Mouse (Mus musculus) CH12.LX (cell line): ENCODE measurements around the gene Gm30302. TPM values are rescaled to one million over a fixed set of nuclear protein-coding genes. Genes with fewer than 3 reads are reported as not detected.

Experiments
- DNase-seq: peaks from one replicate; pipeline ENCODE4 v3.0.0-alpha.2; 2013; ENCODE audit errors: extremely low read depth
- H3K27ac ChIP-seq: 2 replicates; pipeline ENCODE4 v1.5.1; 2012; ENCODE audit warnings: low read depth, mild to moderate bottlenecking, control low read depth, moderate library complexity; ENCODE audit not compliant: insufficient read depth
- H3K27me3 ChIP-seq: replicated peaks from 2 replicates; pipeline ENCODE3; 2012; ENCODE audit warnings: inconsistent platforms
- H3K36me3 ChIP-seq, 2 experiments: replicated peaks in 1 of 2; 2 replicates each; pipeline versions ENCODE3 to v1.6.1; 2012; ENCODE audit warnings: inconsistent platforms in 1 of 2, low read length in 1 of 2, mild to moderate bottlenecking in 1 of 2, mixed read lengths in 1 of 2, moderate library complexity in 1 of 2; ENCODE audit not compliant: control insufficient read depth in 1 of 2, insufficient read depth in 1 of 2
- H3K4me1 ChIP-seq, 2 experiments: 2 replicates each; pipeline ENCODE4 v1.6.1; 2012; ENCODE audit warnings: inconsistent platforms in 1 of 2, moderate library complexity in 1 of 2; ENCODE audit not compliant: insufficient read depth in 2 of 2, control insufficient read depth in 1 of 2
- H3K4me2 ChIP-seq: 2 replicates; pipeline ENCODE4 v1.6.1; 2012; ENCODE audit warnings: low read depth, mild to moderate bottlenecking, control low read depth; ENCODE audit not compliant: poor library complexity, insufficient read depth, severe bottlenecking
- H3K4me3 ChIP-seq, 3 experiments: fragments of 150-350 bp in 1 of 3; sonication (generic) in 1 of 3; replicated peaks in 1 of 3; 2 replicates each; pipeline versions ENCODE3 to v1.5.1; 2011 to 2012; ENCODE audit warnings: low read depth in 2 of 3, low read length in 2 of 3, mild to moderate bottlenecking in 2 of 3, moderate library complexity in 2 of 3, control low read depth in 1 of 3, improper control_type of control experiment in 1 of 3, inconsistent platforms in 1 of 3, mixed read lengths in 1 of 3; ENCODE audit not compliant: poor library complexity in 1 of 3
- H3K79me2 ChIP-seq: replicated peaks from 2 replicates; pipeline ENCODE4 v1.6.1; 2012; ENCODE audit warnings: mild to moderate bottlenecking, moderate library complexity; ENCODE audit not compliant: control insufficient read depth, poor library complexity, insufficient read depth, severe bottlenecking; ENCODE audit errors: extremely low read depth
- H3K9ac ChIP-seq: 2 replicates; pipeline ENCODE4 v1.6.1; 2012; ENCODE audit warnings: low read depth, mild to moderate bottlenecking, control low read depth, moderate library complexity; ENCODE audit not compliant: insufficient read depth
- H3K9me3 ChIP-seq: replicated peaks from 2 replicates; pipeline ENCODE3; 2012; ENCODE audit warnings: low read length, inconsistent platforms, mixed read lengths
- CTCF ChIP-seq, 2 experiments: IDR thresholded peaks in 1 of 2; conservative IDR thresholded peaks in 1 of 2; 2 replicates each; pipeline ENCODE4 v1.5.1; 2011 to 2012; ENCODE audit warnings: low read depth in 2 of 2, low read length in 2 of 2, improper control_type of control experiment in 1 of 2, inconsistent platforms in 1 of 2, mild to moderate bottlenecking in 1 of 2, moderate library complexity in 1 of 2
- EP300 ChIP-seq: IDR thresholded peaks from 2 replicates; pipeline ENCODE4 v1.6.1; 2011; ENCODE audit warnings: low read length, improper control_type of control experiment
- GABPA ChIP-seq: IDR thresholded peaks from 2 replicates; pipeline ENCODE4 v1.6.1; 2012; ENCODE audit warnings: low read depth, low read length, improper control_type of control experiment, inconsistent platforms; ENCODE audit not compliant: insufficient replicate concordance
- HCFC1 ChIP-seq: IDR thresholded peaks from 2 replicates; pipeline ENCODE4 v1.6.1; 2012; ENCODE audit warnings: low read depth, mild to moderate bottlenecking, inconsistent platforms, low read length, improper control_type of control experiment
- IRF4 ChIP-seq: IDR thresholded peaks from 2 replicates; pipeline ENCODE4 v1.6.1; 2014; ENCODE audit warnings: low read depth, mild to moderate bottlenecking, inconsistent platforms, low read length, improper control_type of control experiment
- JUND ChIP-seq: conservative IDR thresholded peaks from 2 replicates; pipeline ENCODE4 v1.6.1; 2011; ENCODE audit warnings: low read depth, low read length, improper control_type of control experiment
- KAT2A ChIP-seq: IDR thresholded peaks from 2 replicates; pipeline ENCODE4 v1.6.1; 2012; ENCODE audit warnings: low read length, improper control_type of control experiment, inconsistent platforms; ENCODE audit not compliant: insufficient replicate concordance
- MAFK ChIP-seq: IDR thresholded peaks from 2 replicates; pipeline ENCODE4 v1.6.1; 2011; ENCODE audit warnings: low read length, improper control_type of control experiment; ENCODE audit not compliant: insufficient replicate concordance
- MAZ ChIP-seq: IDR thresholded peaks from 2 replicates; pipeline ENCODE4 v1.6.1; 2012; ENCODE audit warnings: low read depth, mild to moderate bottlenecking, inconsistent platforms, low read length, improper control_type of control experiment, moderate library complexity
- MEF2A ChIP-seq: IDR thresholded peaks from 2 replicates; pipeline ENCODE4 v1.6.1; 2014; ENCODE audit warnings: low read depth, mild to moderate bottlenecking, inconsistent platforms, low read length, improper control_type of control experiment, borderline replicate concordance
- MXI1 ChIP-seq: IDR thresholded peaks from 2 replicates; pipeline ENCODE4 v1.6.1; 2011; ENCODE audit warnings: mild to moderate bottlenecking, low read depth, low read length, improper control_type of control experiment
- MYC ChIP-seq: IDR thresholded peaks from 2 replicates; pipeline ENCODE4 v1.6.1; 2011; ENCODE audit warnings: low read depth, mild to moderate bottlenecking, improper control_type of control experiment, low read length
- NELFE ChIP-seq: IDR thresholded peaks from 2 replicates; pipeline ENCODE4 v1.6.1; 2011; ENCODE audit warnings: low read depth, low read length, improper control_type of control experiment
- POLR2A ChIP-seq: IDR thresholded peaks from 2 replicates; pipeline ENCODE4 v1.6.1; 2011; ENCODE audit warnings: low read depth, mild to moderate bottlenecking, improper control_type of control experiment, low read length
- POLR2AphosphoS2 ChIP-seq: IDR thresholded peaks from 2 replicates; pipeline ENCODE4 v1.6.1; 2011; ENCODE audit warnings: low read depth, low read length, improper control_type of control experiment
- RAD21 ChIP-seq: IDR thresholded peaks from 2 replicates; pipeline ENCODE4 v1.6.1; 2011; ENCODE audit warnings: low read depth, mild to moderate bottlenecking, low read length, improper control_type of control experiment, moderate library complexity
- SIN3A ChIP-seq: IDR thresholded peaks from 2 replicates; pipeline ENCODE4 v1.6.1; 2012; ENCODE audit warnings: low read length, improper control_type of control experiment, inconsistent platforms
- SMC3 ChIP-seq: IDR thresholded peaks from 2 replicates; pipeline ENCODE4 v1.6.1; 2011; ENCODE audit warnings: low read depth, low read length, improper control_type of control experiment
- TBP ChIP-seq: conservative IDR thresholded peaks from 2 replicates; pipeline ENCODE4 v1.6.1; 2011; ENCODE audit warnings: low read depth, low read length, improper control_type of control experiment
- USF2 ChIP-seq: conservative IDR thresholded peaks from 2 replicates; pipeline ENCODE4 v1.6.1; 2011; ENCODE audit warnings: low read depth, low read length, improper control_type of control experiment
- ZC3H11A ChIP-seq: IDR thresholded peaks from 2 replicates; pipeline ENCODE4 v1.6.1; 2012; ENCODE audit warnings: low read depth, mild to moderate bottlenecking, inconsistent platforms, low read length, improper control_type of control experiment
- ZMIZ1 ChIP-seq: IDR thresholded peaks from 2 replicates; pipeline ENCODE4 v1.6.1; 2012; ENCODE audit warnings: low read depth, mild to moderate bottlenecking, inconsistent platforms, low read length, improper control_type of control experiment
- ZNF384 ChIP-seq: IDR thresholded peaks from 2 replicates; pipeline ENCODE4 v1.6.1; 2012; ENCODE audit warnings: low read depth, low read length, improper control_type of control experiment, inconsistent platforms
- dilution Hi-C: fragments of 300-500 bp; cut with MboI; formaldehyde crosslinking; loops from 2 replicates; pipeline ENCODE4 v1.14.3; 2020; ENCODE audit warnings: low sequenced_read_pairs; ENCODE audit not compliant: extremely low pct_unique_long_range_greater_than_20kb, extremely low pct_ligation_motif_present
- in situ Hi-C: fragments of 300-500 bp; cut with MboI; formaldehyde crosslinking; loops from 3 replicates; pipeline ENCODE4 v1.14.3; 2019; ENCODE audit warnings: low sequenced_read_pairs, low pct_ligation_motif_present, low pct_unique_long_range_greater_than_20kb, mixed read lengths
- polyA plus RNA-seq: library from polyadenylated mRNA; unstranded; fragments of >175 nt; gene quantifications from 2 replicates; pipeline ENCODE4 v1.2.1, GENCODE M21; 2012; ENCODE audit warnings: low read depth; ENCODE audit not compliant: insufficient read length
- total RNA-seq, 2 experiments: library from RNA; depleted of rRNA; stranded (reverse); fragments of 300-350 nt in 1 of 2; fragments of >200 nt in 1 of 2; gene quantifications; 2 replicates each; pipeline ENCODE4 v1.2.3; 2012 to 2014

The Gm30302 gene
- total and polyA plus RNA-seq, 3 experiments: not detected

DNA sequence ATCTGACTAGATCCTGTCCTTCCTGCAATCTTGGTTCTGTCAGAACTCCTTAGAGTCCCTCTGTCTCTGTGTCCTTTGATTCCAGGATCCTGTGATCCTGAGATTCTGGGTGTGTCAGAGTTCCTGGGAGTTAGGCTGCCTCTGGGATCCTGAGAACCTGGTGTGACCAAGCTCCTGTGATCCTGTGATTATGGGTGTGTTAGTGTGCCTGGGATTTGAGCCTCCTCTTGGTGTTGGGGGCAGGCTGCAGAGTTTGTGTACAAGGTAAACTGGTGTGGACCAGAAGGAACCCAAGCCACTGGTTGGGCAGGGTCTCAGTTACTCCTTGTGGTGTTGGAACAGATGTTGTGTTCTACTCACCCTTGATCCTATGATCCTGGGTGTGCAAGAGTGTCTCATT lies 42.4 kb upstream of the Gm30302 start:
- H3K79me2 ChIP-seq: no peaks in the 10 kb centered on the region
- H3K9me3 ChIP-seq: no peaks in the 10 kb centered on the region
- H3K27ac ChIP-seq: no peak overlapping the region
- H3K4me3 ChIP-seq: no peak overlapping the region
- no peak overlapping the region for H3K4me2 ChIP-seq
- in situ Hi-C loops (no loop called here), dilution Hi-C loops (no loop called here)
- H3K9ac ChIP-seq: no peak overlapping the region
- no peak for DNase-seq
- H3K4me1 ChIP-seq: no peaks in the 10 kb centered on the region
- no peak for TF ChIP-seq SMC3
- TF ChIP-seq HCFC1: no peak
- no peak for TF ChIP-seq ZC3H11A
- TF ChIP-seq JUND: no peak
- no peak for TF ChIP-seq USF2
- TF ChIP-seq EP300: no peak
- TF ChIP-seq CTCF (conservative IDR thresholded peaks at IDR 0.05 in 1 of 2, IDR thresholded peaks at IDR 0.05 in 1 of 2; ENCODE audit: low read depth in 2 of 2, low read length in 2 of 2): no peak
- TF ChIP-seq IRF4: no peak
- TF ChIP-seq NELFE: no peak
- no peak for TF ChIP-seq SIN3A
- TF ChIP-seq MEF2A: no peak
- no peak for TF ChIP-seq MAZ
- no peak for TF ChIP-seq RAD21
- peaks cover 45% of the 10 kb centered on the region for H3K27me3 ChIP-seq
- H3K36me3 ChIP-seq: no peaks in the 10 kb centered on the region

DNA sequence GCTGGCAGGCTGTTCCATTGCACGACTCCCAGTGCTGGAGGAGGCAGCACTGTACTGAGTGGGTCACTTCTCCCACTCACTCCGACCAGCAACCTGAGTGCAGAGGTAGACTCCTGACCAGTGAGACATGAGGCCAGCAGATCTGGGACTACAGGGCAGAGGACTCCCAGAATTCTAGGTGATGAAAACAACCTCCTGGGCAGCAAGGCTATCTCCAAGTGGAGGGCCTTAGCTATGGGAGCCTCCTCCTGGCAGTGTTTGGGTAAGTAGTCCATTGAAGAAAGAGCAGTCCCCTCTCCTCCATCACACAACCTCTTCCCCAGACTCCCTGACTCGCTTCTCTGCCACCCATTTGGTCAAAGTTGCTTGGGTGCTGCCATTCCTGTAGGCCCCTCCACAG lies 31.6 kb upstream of the Gm30302 start:
- TF ChIP-seq ZNF384 (no peak), KAT2A (no peak), RAD21 (no peak), MAFK (no peak)
- in situ Hi-C loops: no loop called here
- H3K9me3 ChIP-seq: no peaks in the 10 kb centered on the region
- H3K79me2 ChIP-seq: no peaks in the 10 kb centered on the region
- H3K27me3 ChIP-seq: peaks cover 76% of the 10 kb centered on the region
- no peak overlapping the region for H3K27ac ChIP-seq
- dilution Hi-C loops: no loop called here
- no peaks in the 10 kb centered on the region for H3K36me3 ChIP-seq
- H3K4me3 ChIP-seq: no peak overlapping the region
- no peak overlapping the region for H3K4me2 ChIP-seq
- no peaks in the 10 kb centered on the region for H3K4me1 ChIP-seq
- no peak for DNase-seq
- no peak overlapping the region for H3K9ac ChIP-seq

DNA sequence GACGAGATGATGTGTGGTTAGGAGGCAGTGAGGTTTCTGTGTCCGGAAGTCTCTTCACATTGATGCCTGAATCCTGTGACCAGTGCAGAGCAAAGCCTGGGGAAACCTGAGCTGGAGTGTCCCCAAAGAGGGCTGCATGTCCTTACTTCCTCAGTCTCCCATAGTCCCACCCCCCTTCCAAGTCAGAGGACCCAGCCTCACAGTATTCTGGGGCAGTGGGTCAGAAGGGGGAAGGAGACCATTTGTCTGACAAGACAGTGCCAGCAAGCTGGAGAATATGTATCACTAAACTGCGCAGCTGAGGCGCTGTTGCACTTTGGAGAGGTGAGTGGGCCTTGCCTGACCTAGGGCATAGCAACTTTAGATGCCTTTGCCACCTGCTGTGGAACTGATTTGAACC lies 26.5 kb upstream of the Gm30302 start:
- no peak overlapping the region for H3K4me3 ChIP-seq
- TF ChIP-seq MXI1: no peak
- no peak for TF ChIP-seq POLR2AphosphoS2
- TF ChIP-seq MYC: no peak
- TF ChIP-seq GABPA: no peak
- TF ChIP-seq TBP: no peak
- no peak for TF ChIP-seq RAD21
- no peak for TF ChIP-seq MEF2A
- no peak for TF ChIP-seq POLR2A
- TF ChIP-seq ZMIZ1: no peak
- TF ChIP-seq ZNF384: no peak
- no peak for TF ChIP-seq JUND
- DNase-seq: no peak
- in situ Hi-C loops: no loop called here
- dilution Hi-C loops: no loop called here
- H3K79me2 ChIP-seq: no peaks in the 10 kb centered on the region
- H3K4me1 ChIP-seq: no peaks in the 10 kb centered on the region
- H3K9me3 ChIP-seq: no peaks in the 10 kb centered on the region
- no peak overlapping the region for H3K4me2 ChIP-seq
- H3K36me3 ChIP-seq: no peaks in the 10 kb centered on the region
- H3K9ac ChIP-seq: no peak overlapping the region
- no peak overlapping the region for H3K27ac ChIP-seq
- H3K27me3 ChIP-seq: peaks cover 83% of the 10 kb centered on the region
